Mouse (Mus musculus) 3134 (cell line): ENCODE data around the gene Add2.
A peak's percentile ranks its signal among the peaks of the same experiment; 100 is the strongest.

Experiments
- DNase-seq: peaks from one replicate; pipeline ENCODE4 v3.0.0-alpha.2; 2011; ENCODE audit warnings: low spot score; ENCODE audit not compliant: insufficient read length; ENCODE audit errors: extremely low read depth

Add2 gene

DNA sequence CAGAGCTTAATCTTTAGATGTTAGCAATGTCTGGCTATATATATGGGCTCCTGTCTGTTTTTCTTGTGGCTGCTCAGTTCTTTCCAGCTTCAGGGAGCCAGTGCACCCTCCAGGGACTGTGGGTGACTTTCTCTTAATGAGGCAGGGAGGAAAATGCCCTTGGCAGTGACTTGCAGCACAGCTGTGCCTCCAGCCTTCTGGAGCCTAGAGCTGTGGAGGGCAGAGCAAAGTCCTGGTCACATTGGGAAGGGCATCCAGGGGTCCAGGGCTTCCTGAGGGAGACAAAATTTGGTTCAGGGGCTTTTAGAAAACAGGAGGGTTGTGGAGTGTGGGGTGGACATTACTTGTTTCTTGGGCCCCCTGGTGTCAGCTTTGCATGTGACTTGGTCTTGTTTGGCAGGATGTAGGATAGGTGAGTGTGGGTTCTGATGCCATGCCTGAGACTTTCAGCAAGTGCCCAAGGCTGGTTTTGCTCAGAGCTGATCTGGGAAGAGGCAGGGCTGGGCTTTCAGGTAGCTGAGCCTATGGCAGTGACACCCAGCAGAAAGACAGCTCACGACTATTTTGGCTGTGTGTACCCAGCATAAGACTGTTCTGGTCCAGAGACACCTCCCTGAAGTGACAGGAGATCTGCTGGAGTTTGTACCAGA, 50.0 kb downstream of the Add2 start:
- DNase-seq = no peak

DNA sequence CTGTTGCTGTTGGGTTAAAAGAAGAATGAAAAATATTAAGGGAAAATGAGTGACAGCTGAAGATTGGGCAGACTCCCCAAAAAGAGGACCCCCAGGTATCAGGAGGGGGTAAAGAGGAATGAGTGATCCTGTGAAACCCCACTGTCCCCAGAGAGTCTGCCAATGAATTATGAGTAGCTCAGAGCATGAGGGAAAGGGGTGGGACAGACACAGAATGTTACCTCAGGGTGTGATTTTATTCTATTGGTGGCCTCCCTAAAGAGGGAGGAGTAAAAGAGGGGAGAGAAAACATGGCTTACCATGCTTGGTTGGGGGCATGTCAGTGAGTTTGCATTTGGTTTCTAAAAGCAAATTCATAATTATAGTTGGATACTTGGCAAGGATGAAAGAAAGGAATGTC, 50.8 kb downstream of the Add2 start:
- no peak for DNase-seq

DNA sequence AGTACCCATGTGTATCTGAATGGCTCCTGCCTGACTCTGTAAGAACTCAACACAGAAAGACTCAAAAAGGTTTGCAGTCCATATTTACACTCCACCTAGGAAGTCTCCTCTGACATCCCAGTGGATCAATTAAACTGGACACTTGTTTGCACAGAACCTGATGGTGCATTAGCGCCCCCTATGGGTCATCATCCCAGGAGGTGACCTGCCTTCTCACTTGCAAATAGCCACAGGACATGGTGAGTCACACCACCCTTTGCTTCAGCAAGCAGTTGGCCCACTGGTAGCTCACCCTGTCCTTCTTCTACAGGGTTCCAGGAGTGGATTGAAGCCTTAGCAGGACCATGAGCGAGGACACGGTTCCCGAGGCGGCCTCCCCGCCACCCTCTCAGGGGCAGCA, 57.0 kb downstream of the Add2 start:
- peak; percentile 47 for DNase-seq

DNA sequence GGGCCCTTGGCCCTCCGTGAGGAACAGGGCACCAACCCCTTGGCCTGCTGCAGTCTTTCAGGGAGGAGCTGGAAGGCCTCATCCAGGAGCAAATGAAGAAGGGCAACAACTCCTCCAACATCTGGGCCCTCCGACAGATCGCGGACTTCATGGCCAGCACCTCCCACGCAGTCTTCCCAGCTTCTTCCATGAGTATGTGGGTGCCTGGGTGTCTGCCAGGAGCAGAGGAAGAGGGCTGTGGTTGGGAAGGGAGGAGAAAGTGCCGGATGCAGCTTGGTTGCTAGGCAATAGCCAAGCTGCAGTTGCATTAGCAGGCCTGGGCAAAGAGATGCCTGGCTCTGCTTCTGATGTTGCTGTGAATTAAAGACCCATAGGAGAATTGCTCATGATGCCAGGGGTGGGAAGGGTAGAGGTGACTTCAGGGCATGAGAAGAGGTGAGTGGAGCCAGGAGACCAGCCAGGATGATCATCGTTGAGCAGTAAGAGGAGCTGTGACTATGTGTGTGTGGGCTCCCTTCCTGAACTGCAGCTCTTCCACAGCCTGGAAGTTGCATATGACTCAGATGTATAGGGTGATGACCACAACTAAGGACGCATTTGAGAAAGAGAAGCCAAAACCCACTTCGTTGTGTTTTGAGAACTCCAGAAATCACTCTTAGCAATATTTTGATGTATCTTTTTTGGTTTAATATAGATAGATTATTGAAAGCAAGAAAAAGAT, 58.5 kb downstream of the Add2 start:
- peak; percentile 61 for DNase-seq

DNA sequence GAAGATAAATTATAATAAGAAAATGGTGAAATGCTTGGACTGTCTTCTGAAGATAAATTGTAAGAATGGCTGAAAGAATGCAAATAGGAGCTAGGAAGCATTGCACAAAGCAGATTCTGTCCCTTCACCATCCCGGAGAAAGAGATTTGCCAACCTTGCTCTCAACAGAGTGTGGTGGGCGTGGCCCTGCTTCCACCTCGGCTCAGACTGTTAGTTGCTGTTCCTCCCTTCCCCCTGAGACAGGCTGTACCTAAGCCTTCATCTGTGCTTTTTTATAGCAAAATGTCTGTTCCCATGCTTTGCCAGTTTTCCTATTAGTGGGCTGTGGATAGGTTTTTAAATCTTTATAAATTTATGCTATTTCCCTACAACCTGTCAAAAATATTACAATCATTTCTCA, 59.3 kb downstream of the Add2 start:
- no peak for DNase-seq

DNA sequence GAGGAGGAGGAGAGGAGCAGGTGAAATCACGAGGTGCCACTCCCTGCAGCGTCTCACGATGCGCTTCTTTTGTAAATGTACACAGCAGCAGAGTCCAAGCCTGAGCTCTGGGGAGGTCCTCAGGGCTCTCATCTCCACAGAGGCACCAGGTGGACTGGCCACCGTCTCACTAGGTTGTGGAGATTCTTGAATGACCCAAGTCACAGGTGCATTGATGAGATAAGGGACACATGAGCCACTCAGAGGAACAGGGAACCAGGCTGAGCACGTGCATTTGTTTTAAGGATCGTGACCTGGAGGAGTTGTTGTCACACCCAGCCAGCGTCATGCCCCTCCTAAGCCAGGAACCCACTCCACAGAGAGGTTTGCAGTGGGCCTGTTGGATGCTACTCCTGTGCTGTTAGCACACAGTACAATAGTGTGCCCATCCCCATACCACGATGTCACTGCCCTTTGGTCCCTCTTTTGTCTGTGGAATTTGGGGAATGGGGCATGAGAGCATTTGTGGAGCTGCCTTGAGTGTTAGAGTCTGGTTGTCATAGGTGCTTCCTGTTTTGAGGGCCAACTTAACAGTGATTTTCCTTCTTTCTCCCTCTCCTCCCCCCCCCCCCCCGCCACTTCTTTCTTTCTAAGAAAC, 65.8 kb downstream of the Add2 start:
- no peak for DNase-seq

DNA sequence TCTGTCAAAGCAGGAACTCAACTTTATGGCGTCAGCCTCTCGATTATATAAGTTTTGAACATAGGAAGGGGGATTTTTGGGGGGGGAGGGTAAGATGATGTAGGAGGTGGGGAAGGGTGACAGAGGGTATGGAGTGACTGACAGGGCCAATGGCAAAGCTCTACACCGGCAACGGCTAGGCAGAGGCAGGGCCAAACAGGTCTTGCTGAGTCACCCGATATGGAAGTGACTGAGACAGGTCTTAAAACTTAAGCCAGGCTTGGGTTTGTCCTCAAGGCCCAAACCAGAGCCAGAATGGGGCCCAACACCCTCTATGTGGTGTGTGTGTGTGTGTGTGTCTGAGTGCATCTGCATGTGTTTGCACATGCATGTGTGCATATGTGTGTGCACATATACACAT, 67.0 kb downstream of the Add2 start:
- no peak for DNase-seq

DNA sequence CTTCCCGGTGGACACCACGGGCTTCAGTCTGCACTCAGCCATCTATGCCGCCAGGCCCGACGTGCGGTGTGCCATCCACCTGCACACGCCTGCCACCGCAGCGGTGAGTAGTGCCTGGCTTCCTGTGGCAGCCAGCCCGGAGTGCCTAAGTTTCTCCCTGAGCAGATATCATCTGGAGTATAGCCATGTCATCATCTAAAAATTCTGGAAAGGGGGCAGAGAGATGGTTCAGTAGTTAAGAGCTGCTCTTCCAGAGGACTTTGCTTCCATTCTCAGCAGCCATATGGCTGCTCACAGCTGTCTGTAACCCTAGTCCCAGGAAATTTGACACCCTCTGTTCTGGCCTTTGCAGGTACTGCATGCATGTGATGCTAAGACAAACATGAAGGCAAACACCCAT, 68.3 kb downstream of the Add2 start:
- no peak for DNase-seq

DNA sequence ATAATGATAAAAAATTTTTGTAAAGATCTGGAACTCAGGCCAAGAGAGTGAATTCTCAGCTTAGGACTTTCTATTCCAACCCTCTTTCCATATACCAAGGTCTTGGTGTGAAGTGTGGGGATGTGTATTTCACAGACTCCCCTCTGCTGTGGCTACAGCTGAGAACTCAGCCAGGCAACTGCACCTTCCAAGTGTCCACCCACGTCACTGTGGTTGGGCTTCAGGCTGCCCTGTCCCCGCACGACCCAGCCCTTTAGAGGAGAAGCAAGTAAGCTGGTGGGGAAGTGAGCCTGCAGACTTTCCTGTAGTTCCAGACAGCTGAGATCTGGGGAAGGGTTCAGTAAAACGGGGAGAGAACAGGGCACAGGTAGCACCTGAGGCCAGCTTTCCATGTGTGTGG, 68.7 kb downstream of the Add2 start:
- DNase-seq = no peak

DNA sequence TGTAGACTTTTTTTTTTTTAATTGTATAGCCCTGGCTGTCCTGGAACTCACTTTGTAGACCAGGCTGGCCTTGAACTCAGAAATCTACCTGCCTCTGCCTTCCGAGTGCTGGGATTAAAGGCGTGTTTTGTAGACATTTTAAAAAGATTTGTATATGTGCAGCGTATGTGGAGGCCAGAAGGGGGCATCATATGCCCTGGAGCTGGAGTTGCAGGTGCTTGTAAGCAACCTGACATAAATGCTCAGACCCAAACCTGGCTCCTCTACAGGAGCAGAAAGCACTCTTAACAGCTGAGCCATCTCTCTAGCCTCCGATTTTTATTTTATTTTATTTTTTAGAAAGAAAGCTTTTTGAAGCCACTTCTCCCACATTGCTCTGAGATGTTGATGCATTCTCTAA, 70.5 kb downstream of the Add2 start:
- no peak for DNase-seq

DNA sequence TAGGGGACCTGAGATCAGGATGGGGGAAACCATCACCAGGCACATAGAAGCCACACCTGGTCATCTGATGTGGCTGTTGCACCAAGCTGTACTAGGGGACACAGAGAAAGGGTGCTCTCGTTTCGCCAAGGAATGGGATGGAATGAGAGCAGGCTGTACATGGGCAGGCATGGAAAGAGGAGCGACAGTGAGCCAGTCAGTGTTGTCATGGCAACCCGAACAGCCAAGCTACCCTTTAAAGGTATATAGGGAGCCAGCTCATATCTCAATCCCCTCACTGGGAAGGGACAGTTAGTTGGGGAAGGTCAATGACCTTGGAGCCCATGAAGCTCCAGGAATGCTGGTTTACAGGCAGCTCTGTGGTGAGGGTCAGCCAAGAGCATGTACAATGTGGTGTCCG, 73.0 kb downstream of the Add2 start:
- DNase-seq = no peak

DNA sequence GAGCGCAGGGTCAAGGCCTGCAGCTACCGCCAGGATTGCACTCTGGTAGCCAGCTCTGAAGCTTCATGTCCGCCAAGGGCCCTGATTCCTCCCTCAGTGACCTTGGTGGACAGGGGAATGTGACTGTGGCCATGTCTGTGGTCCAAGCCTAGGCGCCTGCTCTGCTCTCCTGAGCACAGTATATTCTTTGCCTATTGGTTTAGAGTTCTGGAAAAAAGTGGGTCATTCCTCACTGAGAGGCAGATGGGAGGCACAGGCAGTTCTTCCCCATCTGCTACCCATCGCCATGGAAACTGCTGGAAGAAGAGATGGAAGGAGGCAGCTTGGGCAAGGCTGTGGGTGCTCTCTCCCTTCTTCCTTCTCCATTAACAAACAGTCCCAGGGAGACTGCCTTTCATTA, 74.4 kb downstream of the Add2 start:
- DNase-seq = no peak

DNA sequence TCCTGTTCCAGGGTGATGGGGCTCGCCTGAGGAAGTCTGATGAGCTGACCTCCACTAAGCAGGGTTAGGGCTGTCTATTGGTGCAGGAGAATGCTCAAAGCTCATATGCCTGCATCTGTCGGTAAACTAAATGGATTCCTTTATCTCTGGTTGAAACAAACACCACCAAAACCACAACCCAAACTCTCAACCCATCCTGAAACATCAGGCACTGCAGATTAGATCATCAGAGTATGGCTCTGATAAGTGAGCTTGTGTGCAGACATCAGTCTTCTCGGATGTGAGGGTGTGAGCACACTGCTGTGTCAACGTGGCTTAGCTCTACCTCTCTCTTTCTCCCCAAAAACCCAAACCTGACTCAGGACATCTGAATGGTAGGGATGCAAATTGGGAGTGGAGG, 75.1 kb downstream of the Add2 start:
- no peak for DNase-seq

DNA sequence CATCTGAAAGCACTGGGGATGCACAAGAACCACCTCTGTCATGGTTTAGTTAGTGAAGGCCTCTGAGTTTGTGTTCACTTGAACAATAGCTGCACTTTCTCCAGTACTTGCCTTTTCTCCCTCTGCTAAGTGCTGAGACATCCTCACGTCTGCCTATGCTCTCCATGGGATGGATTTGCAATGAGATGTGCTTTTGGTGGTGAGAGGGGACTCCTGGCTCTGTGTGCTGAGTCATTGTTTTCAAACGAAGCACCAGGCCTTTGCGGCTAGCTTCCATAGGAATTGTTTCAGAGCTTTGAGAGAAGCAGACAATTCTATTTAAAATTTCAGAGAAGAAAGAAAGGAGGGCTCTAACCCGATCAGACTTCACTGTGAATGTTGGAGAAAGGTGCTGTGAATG, 76.2 kb downstream of the Add2 start:
- DNase-seq = no peak

DNA sequence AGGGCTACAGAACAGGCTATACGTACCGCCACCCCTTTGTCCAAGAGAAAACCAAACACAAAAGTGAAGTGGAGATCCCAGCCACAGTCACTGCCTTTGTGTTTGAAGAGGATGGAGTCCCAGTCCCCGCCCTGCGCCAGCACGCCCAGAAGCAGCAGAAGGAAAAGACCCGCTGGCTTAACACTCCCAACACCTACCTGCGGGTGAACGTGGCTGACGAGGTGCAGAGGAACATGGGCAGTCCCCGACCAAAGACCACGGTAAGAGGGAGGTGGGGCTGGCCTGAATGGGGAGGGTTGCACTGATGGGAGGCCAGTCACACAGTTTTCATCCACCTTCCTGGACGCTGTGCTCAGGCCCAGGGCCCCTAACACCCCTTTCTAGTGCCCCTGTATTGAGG, 77.6 kb downstream of the Add2 start:
- no peak for DNase-seq

DNA sequence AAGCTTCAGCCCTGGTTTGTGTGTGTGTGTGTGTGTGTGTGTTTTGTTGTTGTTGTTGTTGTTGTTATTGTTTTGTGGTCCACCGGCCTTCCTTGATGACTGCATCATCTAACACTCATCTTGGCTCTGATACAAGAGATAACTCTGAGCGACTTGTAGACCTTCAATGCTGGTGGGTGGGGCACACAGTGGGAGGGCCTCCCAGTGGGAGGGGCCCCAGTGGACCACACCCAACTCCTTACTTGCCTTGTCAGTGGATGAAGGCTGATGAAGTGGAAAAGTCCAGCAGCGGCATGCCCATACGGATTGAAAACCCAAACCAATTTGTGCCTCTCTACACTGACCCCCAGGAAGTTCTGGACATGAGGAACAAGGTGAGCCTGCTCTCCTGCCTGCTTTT, 78.6 kb downstream of the Add2 start:
- DNase-seq = no peak

DNA sequence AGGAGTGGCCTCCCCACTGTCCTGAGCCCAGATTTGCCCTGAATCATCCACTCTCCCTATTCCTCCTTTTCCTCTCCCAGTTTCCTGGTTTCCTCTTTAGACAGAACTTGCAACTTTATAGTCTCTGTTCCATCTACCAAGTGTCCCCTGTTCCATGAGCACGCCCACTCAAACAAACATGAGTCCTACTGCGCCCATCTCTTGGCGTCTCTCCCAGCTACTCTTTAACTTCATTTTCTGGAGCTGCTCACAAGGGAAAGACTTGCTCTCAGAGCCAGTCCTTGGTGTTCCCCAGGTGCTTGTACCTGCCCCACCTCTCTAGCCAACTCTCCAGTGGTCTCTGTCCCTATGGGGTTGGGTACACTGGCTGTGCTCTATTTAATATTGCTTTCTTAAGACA, 87.4 kb downstream of the Add2 start:
- DNase-seq = no peak

DNA sequence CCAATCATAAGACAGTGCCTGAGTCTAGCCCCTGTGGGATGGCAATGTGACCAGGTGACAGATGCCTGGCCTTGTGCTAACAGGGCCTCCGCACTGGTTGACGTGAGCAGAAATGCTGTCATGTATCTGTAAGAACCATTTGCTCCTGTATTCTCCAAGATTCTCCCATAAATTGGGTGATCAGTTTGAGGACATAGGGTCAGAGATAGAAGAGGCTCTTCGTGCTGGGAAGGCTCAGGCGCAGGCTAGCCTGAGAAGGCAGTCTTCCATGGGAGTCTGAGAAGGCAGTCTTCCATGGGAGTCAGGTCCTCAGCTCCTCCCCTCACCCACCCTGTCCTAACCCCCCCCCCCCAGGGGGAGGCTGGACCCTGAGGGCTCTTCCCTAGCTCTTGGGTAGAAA, 94.6 kb downstream of the Add2 start:
- DNase-seq = no peak

DNA sequence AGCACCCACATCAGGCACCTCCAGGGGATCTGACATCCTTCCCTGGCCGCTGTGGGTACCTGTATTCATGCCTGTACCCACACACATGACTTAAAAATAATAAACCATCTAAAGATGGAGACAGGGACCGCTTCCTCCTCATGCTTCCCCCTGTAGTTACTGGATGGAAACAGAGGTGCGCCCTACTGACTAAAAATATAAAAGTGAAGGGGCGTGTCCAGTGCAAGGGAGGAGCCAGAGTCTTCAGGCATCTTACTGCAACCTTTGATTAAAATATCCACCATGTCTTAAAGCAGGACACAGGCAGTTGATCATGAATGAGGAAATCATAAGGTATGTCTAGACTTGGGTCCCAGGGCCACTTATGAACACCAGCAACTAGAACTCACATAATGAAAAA, 97.3 kb downstream of the Add2 start:
- DNase-seq = no peak

DNA sequence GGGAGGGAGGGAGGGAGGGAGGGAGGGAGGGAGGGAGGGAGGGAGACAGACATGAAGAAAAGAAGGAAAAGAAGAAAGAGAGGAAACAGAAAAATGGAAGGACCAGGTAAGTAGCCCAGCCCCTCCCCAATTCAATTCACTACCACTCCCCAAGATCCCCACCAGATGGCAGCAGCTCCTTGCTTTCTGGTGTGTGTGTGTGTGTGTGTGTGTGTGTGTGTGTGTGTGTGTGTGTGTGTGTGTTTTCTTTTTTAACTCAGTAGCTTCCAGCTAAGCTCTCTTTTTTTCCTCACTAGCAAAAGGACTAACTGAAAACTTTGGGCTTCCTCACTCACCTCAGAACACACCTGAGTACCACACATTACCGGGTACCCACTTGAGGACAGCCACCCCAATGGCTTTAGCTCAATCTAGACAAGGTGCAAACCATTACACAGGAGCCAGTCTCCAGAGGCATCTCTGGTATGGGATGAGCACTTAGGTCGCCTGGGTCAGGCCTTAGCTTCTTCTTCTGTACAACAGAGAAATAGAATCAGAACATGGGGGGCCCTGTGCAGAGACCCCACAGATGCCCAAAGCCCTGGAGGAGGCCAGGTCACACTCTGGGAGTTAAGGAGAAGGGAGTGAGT, 98.6 kb downstream of the Add2 start:
- no peak for DNase-seq

DNA sequence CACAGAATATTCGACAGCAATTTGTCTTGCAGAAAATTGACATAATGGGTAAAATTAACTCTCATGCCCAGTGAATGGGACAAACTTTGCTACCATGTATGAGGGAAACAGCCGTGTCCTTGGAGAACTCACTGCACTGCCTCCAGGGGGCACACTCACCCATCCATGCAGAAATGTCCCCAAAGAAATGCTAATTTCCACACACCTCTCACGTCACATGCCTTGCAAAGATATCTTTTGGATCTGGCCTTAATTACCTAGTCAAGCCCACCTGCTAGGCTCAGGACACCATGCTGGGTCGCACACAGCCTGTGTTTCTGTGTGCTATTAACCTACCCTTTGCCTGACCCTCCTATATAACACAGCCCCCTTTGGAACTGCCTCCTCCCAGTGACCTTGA, 100.0 kb downstream of the Add2 start:
- no peak for DNase-seq
